Mouse (Mus musculus) embryo, embryonic 11 days (tissue): Measurements from ENCODE around the gene G430095P16Rik.

Experiments
- DNase-seq: peaks from one replicate; pipeline ENCODE4 v3.0.0-alpha.2; 2015

Gene G430095P16Rik

DNA sequence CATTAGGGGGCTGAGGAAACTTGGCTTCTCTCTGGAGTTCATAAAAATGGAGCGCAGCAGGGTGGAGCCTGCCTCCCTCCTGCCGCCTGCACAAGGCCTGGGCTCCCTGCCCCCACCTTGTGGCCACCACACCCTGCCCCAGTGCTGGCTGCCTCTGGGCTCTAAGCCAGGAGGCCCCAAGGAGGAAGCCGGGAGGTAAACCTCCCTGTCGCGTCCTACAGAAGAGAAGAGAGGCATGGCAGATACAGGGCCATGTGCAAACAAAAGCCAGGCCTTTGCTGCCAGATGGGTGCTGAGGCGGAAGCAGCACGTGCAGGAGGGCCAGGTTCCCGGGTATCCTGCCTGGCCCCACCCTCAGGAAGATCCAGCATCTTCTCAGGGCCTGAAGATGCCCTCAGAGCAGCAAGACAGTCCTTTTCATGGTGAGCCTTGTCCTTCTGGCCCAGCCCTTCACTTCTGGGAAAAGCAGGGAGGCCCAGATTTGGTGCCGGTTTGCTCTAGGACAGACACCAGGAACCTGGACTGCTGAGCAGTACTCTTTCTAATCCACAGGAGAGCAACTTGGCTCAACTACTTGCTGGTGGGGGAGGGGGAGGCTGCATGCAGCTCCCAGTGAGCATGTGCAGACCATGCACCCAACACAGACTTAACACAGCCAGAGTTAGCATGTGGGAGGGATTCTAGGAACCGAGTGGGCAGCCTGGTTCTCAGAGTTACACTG lies at the start of gene G430095P16Rik:
Gene G430095P16Rik, plus strand, starts transcription at position 158 of the 721 bp plus-strand sequence.
- DNase-seq = peak; percentile 75

DNA sequence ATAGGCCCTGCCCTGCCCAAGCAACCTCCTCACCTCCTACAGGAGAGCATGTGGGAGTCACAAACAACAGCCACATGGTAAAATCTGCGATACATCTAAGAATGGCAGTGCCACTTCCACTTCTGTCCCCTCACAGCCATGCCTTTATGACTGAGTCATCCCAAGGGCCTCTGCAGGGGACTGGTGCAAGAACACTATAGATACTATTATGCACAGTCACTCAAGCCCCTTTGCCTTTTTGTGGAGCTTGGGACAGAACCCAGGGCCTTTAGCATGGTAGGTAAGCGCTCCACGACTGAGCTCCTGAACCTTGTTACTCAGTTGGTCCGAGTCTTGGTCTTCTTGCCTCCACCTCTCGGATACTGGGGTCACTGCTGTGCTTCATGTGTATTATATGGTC lies 45.5 kb upstream of the G430095P16Rik start:
- DNase-seq = no peak

DNA sequence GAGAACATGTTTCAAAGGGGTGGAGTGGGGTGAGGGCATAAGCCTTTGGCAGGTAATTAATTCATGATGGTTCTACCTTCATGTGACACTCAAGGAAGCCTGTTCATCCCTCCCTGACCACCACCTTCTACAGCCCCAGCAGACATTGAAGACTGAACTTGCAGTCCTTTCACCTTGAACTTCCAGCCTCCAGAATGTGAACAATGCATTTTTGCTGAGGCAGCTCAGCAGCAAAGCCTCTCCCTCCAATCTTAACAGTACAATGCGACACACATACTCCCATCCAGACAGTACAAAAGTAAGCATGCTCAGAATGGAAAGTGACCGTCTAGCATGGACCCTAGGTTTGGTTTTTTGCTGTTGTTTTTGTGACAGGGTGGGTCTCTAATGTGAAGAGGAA lies 41.3 kb upstream of the G430095P16Rik start:
- no peak for DNase-seq

- DNase-seq = no peak
These were observed 40.5 kb upstream of the G430095P16Rik start for GRCm38 (mm10) chr8:84682257-84682656.

GRCm38 (mm10) chr8:84684537-84684936 lies 38.3 kb upstream of the G430095P16Rik start:
- DNase-seq = no peak

DNA sequence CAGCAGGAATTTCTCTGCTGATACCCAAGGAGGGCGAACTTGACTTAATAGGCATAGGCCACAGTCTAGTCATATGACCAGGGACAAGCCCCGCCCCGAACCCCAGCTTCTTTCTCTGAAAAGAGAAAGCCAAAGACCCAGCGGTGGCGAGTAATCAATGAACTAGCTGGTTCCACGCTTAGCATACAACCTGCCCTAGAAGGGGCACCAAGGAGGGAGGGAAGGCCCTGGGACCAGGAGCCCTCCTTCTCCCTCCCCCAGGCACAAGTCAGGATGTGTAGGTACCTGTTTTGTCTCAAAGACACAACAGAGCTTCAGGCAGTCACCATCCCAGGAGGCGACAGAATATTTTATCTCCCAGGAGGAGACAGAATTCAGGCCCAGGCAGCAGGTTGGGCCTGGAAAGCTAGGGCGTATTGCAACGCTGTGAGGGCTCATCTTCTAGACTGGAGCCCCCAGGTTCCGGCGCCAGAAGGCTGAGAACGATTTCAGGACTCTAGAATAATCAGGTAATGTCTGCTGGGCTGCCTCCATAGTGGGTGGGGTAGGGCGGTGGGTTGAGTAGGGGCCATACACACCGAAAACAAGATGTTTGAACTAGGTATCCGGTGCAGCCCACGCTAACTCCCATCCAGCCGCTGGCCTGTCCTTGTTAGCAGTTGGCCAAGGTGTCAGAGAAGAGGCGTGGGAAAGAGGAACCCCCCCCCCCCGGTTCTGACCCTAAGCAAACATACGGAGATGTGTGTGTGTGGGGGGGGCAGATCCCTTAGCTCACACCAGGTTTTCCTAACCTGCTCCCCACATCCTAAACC lies 36.4 kb upstream of the G430095P16Rik start, which contains the start of gene Trmt1:
Gene Trmt1, plus strand, starts transcription at position 117 of the 812 bp plus-strand sequence.
- DNase-seq = peak; percentile 41

GRCm38 (mm10) chr8:84687003-84687704 lies 35.7 kb upstream of the G430095P16Rik start:
- peak; percentile 78 for DNase-seq

DNA sequence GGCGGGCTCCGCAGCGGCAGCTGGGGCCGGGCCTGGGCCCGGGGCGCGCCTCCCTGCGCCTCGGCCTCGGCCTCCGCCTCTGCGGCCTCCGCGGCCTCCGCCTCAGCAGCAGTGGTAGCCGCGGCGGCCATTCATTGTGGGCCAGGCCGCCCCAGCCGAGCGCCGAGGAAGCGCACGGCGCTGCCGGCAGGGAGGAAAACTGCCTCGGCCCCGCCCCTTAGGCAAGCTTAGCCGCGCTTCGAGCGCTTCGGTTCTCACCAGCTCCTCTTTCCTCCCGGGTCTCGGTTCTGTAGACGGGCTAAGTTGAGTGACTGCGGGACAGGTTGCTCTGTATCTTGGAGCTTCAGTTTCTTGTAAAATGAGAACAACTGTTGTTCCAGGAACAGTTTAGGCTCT lies 35.1 kb upstream of the G430095P16Rik start, which contains the start of gene Nacc1:
Gene Nacc1, minus strand, starts transcription at position 158 of the 396 bp plus-strand sequence.
- DNase-seq = peak; percentile 97

DNA sequence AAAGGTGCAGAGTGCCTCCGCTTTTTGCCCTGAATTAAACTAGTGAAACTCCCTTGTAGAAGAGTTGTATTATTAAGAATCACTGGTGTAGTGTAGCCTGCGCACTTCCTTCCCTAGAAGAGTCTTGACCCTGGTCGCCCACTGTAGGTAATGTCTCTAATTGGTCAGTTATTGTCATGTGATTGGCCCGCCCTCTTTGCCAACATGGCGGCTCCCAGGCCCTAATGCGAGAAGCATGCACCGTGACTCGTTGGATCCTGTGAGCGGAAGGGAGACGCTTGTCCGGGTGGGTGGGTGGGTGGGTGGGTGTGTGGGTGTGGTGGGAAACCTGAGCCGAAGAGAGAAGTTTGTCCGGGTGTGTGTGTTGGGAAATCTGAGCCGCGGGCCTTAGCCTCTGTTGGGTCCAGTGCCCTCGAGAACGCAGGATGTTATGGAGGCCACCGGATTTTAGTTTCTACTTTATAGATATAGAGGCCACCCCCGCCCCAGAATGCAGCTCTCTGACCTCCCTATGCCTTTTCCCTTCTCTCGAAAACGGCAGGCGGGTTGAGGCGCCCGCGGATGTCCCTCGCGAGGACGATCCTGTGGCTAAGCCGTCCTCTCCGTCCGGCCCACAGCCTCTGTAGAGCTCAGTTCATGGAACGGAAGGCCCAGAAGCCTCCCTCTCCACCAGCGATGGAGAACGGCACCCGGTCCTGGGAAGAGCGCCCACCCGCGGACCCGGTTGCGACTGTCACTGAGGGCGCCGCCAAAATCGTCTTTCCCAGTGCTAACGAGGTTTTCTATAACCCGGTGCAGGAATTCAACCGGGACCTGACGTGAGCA lies 33.5 kb upstream of the G430095P16Rik start:
- peak; percentile 93 for DNase-seq

DNA sequence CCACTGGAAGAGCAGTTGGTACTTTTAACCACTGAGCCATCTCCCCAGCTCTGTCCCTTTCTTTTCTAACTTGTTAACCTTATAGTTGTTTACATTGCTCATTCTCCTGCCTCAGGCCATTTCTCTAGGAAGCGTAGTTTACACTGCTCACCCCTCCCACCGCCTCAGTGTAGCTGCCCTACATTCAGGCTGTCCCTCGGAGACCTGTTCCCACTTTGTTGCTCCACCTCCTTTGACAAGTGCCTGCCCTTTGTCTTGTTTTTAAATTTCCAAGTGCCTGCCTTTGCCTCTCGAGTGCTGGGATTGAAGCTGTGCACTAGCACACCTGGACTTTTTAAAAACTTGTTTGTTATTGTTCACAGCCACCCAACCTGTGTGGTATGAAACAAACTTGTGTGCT lies 29.5 kb upstream of the G430095P16Rik start:
- no peak for DNase-seq

DNA sequence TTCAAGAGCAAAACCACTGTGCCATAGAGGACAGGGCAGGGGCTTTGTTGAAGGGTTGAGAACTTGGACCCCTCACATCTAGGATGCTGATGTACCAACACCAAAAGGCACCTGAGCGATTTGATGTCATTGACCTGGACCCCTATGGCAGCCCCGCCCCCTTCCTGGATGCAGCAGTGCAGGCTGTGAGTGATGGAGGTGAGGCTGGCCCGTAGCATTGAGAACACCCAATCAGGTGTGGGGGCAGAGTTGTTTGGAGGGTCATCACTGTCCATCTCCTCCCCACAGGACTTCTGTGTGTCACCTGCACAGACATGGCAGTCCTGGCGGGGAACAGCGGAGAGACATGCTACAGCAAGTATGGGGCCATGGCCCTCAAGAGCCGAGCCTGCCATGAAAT lies 27.7 kb upstream of the G430095P16Rik start:
- no peak for DNase-seq

DNA sequence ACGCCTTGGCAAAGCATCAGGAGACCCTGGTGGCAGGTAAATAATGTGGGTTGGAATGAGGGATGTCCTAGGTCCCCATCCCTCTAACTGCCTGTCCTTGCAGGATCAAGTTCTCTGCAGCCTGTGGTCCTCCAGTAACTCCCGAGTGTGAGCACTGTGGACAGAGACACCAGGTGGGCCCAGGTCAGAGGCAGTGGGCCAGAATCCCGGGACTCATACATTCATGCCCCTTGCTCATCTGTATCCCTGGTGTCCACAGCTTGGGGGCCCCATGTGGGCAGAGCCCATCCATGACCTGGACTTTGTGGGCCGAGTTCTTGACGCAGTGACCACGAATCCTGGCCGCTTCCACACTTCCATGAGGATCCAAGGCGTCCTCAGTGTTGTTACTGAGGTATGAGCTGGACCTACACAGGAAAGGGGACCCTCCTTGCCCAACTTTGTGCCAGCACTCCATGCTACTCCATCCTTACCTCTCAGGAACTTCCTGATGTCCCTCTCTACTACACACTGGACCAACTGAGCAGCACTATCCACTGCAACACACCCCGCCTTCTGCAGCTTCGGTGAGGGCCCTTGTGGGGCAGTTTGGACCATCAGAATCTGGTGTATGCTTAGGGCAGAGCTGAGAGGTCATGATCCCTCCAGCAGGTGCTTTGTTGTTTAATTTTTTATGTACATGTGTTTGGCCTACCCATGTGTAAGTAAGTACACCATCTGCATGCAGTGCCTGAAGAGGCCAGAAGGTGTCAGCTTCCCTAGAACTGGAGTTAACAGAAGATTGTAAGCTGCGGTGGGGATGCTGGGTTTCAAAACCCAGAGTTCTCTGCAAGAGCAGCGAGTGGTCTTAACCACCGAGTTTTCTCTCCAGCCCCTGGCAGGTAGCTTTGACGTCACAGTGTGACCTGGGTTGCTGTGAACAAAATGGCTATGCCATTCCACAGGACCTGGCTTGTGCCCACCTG lies 25.4 kb upstream of the G430095P16Rik start:
- peak; percentile 55 for DNase-seq

DNA sequence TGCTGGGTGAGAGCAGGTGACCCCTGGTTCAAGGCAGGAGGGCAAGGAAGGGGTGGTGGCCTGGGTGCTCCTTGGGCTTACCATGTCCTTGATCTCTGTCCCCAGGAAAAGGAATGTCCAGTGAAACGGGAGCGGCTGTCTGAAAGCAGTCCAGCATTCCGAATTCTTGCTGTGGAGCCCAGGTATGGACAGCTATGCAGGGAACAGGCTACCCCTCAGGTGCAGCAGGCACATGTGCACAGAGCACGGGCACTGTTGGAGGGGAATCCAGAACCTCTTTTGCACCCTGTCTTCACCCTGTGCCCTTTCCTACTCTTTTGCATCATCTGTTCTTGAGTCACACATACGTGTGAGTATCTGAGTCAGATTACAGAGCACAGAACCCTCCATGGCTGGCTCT lies 24.5 kb upstream of the G430095P16Rik start:
- DNase-seq = no peak

- DNase-seq = no peak
These were observed 23.8 kb upstream of the G430095P16Rik start for GRCm38 (mm10) chr8:84698929-84699401.

DNA sequence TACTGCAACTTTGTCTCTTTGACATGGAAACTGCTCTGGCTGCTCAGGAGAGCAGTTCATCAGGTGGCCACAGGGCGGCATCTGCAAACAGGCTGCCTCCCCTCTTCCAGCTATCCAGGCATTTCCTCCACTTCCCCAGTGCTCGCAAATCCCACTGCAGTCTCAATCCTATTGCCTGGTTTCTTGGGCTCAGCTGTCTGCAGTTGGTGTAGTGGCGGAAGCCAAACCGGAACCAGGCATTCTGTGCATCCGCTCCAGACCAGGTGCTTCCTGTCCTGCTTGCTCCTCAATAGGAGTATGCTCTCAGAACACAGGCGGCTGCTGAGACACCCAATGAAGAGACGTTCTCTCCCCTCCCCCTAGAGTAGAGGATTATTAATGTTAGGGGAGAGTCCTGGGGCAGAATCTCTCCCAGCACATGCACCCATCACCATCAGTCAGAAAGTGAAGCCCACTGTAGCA lies 22.9 kb upstream of the G430095P16Rik start:
- DNase-seq = peak; percentile 68

GRCm38 (mm10) chr8:84700526-84700925 lies 22.3 kb upstream of the G430095P16Rik start:
- DNase-seq = no peak

DNA sequence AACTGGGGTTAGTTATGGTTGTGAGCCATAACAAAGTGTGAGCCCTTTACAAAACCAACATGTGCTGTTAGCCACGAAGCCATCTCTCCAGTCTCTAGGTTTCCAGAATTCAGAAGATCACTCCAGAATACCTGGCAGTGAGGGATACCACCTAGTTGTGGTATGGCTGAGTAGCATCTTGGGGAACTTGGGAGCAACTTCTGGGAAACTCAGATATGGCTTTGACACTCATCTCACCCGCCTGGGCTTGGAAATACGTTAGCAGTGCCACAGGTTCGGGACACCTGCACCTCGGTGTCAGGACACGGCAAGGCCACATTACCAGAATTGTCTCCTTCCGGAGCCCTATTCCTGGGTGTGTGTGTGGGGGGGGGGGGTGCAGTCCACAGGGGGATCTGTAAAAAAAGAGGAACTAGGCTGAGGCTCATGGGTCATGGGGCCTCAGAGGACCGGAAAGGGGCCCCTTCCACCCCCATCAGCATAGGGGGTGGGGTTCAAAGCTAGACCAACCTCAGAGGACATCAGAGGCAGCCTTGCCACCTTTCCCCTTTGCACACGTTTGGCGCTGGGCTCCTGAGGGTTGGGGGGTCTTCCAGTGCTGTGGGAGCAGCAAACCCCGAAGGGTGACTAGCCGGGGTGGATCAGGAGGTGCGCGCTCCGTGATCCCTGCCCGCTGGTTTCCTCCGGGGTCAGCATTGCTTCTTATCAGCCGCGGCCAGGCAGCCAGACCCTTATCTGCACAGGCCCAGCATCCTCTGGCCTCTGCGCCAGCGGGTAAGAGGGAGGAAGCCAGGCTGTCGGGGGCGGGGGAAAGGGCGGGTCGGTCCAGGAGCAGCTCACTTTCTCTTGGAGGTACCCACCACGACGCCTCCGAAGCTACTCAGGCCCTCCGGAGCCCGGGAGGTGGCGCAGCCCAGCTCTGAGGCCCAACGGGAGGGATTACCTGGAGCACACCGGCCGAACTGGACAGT lies 21.6 kb upstream of the G430095P16Rik start, which contains the start of gene Lyl1:
Gene Lyl1, plus strand, starts transcription at position 517 of the 971 bp plus-strand sequence.
- peak; percentile 59 for DNase-seq

GRCm38 (mm10) chr8:84702561-84702960 lies 20.2 kb upstream of the G430095P16Rik start:
- no peak for DNase-seq

DNA sequence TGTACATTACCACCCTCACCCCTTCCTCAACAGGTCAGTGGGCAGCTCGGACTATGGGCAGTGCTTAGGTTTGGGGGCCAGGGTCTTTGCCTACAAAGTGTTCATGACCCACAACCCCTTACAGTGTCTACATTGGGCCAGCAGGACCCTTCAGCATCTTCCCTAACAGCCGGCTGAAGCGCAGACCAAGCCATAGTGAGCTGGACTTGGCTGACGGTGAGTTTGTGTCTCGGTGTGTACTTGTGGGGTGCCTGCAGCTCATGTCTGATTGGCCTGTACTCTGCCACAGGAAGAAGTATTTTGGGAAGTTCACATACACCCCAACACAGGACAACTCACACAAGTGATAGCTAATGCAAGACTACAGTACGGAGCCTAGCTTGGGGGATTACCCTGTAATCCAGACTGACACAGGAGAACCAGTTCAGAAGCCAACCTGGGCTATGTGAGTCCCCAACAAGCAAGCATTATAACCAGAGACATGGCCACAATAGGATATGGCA lies 19.8 kb upstream of the G430095P16Rik start:
- DNase-seq = no peak
